Mouse (Mus musculus) hindbrain, embryonic 12.5 days (tissue): Measurements from ENCODE around the gene 1600014C10Rik. TPM values are rescaled to one million over a fixed set of nuclear protein-coding genes. Genes with fewer than 3 reads are reported as not detected.
A peak's percentile ranks its signal among the peaks of the same experiment; 100 is the strongest.

Source experiments
- ATAC-seq: fragments of 200-750 bp; cut with Nextera tagmentation; 2 replicates; pipeline ENCODE4 v1.8.0; 2017; ENCODE audit warnings: moderate TSS enrichment; ENCODE audit not compliant: low FRiP score
- H3K27ac ChIP-seq: fragments of 300-500 bp; sonication (generic); 2 replicates; pipeline ENCODE4 v1.5.1; 2016; ENCODE audit warnings: mild to moderate bottlenecking
- H3K27me3 ChIP-seq: fragments of 300-500 bp; sonication (generic); 2 replicates; pipeline ENCODE4 v1.6.1; 2016; ENCODE audit warnings: mild to moderate bottlenecking
- H3K36me3 ChIP-seq: fragments of 300-500 bp; sonication (generic); 2 replicates; pipeline ENCODE4 v1.6.1; 2016; ENCODE audit warnings: mild to moderate bottlenecking
- H3K4me1 ChIP-seq: fragments of 300-500 bp; sonication (generic); 2 replicates; pipeline ENCODE4 v1.6.1; 2016
- H3K4me2 ChIP-seq: fragments of 300-500 bp; sonication (generic); replicated peaks from 2 replicates; pipeline ENCODE4 v1.6.1; 2016; ENCODE audit warnings: mild to moderate bottlenecking
- H3K4me3 ChIP-seq: fragments of 300-500 bp; sonication (generic); 2 replicates; pipeline ENCODE4 v1.5.1; 2016; ENCODE audit warnings: mild to moderate bottlenecking
- H3K9ac ChIP-seq: fragments of 300-500 bp; sonication (generic); 2 replicates; pipeline ENCODE4 v1.6.1; 2016; ENCODE audit warnings: mild to moderate bottlenecking, moderate library complexity
- H3K9me3 ChIP-seq: fragments of 300-500 bp; sonication (generic); replicated peaks from 2 replicates; pipeline ENCODE4 v1.6.1; 2016; ENCODE audit warnings: mild to moderate bottlenecking
- WGBS: fragments of 180-500 bp; shearing (Covaris S2); methylation state at CpG from one replicate; pipeline ENCODE4 v1.1.7; 2016; 5-methylcytosine and 5-hydroxymethylcytosine counted together
- polyA plus RNA-seq: library from polyadenylated mRNA; unstranded; fragments of >200 nt; fragmentation: Nextera tagmentation; extraction: Ambion mirVana; gene quantifications from 2 replicates; pipeline ENCODE4 v1.2.1, GENCODE M21; 2016

Gene 1600014C10Rik
- polyA plus RNA-seq, 1 experiment from 2014 or later: 22.3 TPM

GRCm38 (mm10) chr7:38187796-38188195 lies 4.8 kb downstream of the 1600014C10Rik start:
- H3K4me2 ChIP-seq: no peak overlapping the region
- no peak overlapping the region for H3K4me3 ChIP-seq
- H3K9ac ChIP-seq: no peak overlapping the region
- H3K36me3 ChIP-seq: peaks cover 9% of the 10 kb centered on the region; the same call in 1 of the 2 replicates
- 0 out of 2 replicates have a peak, but pooled peaks cover 3% of the 10 kb centered on the region for H3K9me3 ChIP-seq
- 83% methylated on average over 4 of the region's 4 CpGs for WGBS
- H3K27me3 ChIP-seq: no peaks in the 10 kb centered on the region
- no peak for ATAC-seq
- H3K27ac ChIP-seq: no peak overlapping the region
- H3K4me1 ChIP-seq: peaks cover 11% of the 10 kb centered on the region

- Histone ChIP-seq H3K27ac (no peak overlapping the region), H3K9ac (no peak overlapping the region), H3K4me3 (no peak overlapping the region), H3K27me3 (no peaks in the 10 kb centered on the region), H3K4me1 (peaks cover 6% of the 10 kb centered on the region; the same call in 1 of the 2 replicates), H3K36me3 (peaks cover 9% of the 10 kb centered on the region; the same call in 1 of the 2 replicates), H3K9me3 (0 out of 2 replicates have a peak, but pooled peaks cover 3% of the 10 kb centered on the region), H3K4me2 (no peak overlapping the region)
- 92% methylated on average over 8 of the region's 8 CpGs for WGBS
- ATAC-seq: no peak
These were observed 5.5 kb downstream of the 1600014C10Rik start for GRCm38 (mm10) chr7:38188281-38189075.

- peaks cover 2% of the 10 kb centered on the region; the same call in 1 of the 2 replicates for H3K4me1 ChIP-seq
- H3K4me2 ChIP-seq: no peak overlapping the region
- H3K9me3 ChIP-seq: 0 out of 2 replicates have a peak, but pooled peaks cover 3% of the 10 kb centered on the region
- H3K4me3 ChIP-seq: no peak overlapping the region
- no peaks in the 10 kb centered on the region for H3K27me3 ChIP-seq
- no peak overlapping the region for H3K9ac ChIP-seq
- H3K36me3 ChIP-seq: peaks cover 9% of the 10 kb centered on the region; the same call in 1 of the 2 replicates
- no peak overlapping the region for H3K27ac ChIP-seq
- ATAC-seq: no peak
- 85% methylated on average over 15 of the region's 15 CpGs for WGBS
These were observed 6.3 kb downstream of the 1600014C10Rik start for GRCm38 (mm10) chr7:38189136-38189982.

- Histone ChIP-seq H3K27ac (no peak overlapping the region), H3K4me3 (no peak overlapping the region), H3K9ac (no peak overlapping the region), H3K9me3 (0 out of 2 replicates have a peak, but pooled peaks cover 3% of the 10 kb centered on the region), H3K36me3 (peaks cover 9% of the 10 kb centered on the region; the same call in 1 of the 2 replicates), H3K27me3 (no peaks in the 10 kb centered on the region), H3K4me2 (no peak overlapping the region), H3K4me1 (no peaks in the 10 kb centered on the region)
- 91% methylated on average over 8 of the region's 8 CpGs for WGBS
- no peak for ATAC-seq
These were observed 7.2 kb downstream of the 1600014C10Rik start for GRCm38 (mm10) chr7:38190056-38190835.

GRCm38 (mm10) chr7:38191146-38191545 lies 8.1 kb downstream of the 1600014C10Rik start:
- WGBS: 56% methylated on average over 8 of the region's 8 CpGs
- H3K27me3 ChIP-seq: no peaks in the 10 kb centered on the region
- H3K4me2 ChIP-seq: no peak overlapping the region
- no peak overlapping the region for H3K27ac ChIP-seq
- ATAC-seq: no peak
- no peak overlapping the region for H3K9ac ChIP-seq
- H3K4me1 ChIP-seq: no peaks in the 10 kb centered on the region
- no peak overlapping the region for H3K4me3 ChIP-seq
- H3K36me3 ChIP-seq: peaks cover 9% of the 10 kb centered on the region; the same call in 1 of the 2 replicates
- 0 out of 2 replicates have a peak, but pooled peaks cover 3% of the 10 kb centered on the region for H3K9me3 ChIP-seq

GRCm38 (mm10) chr7:38191571-38191970 lies 8.6 kb downstream of the 1600014C10Rik start:
- 0 out of 2 replicates have a peak, but pooled peaks cover 3% of the 10 kb centered on the region for H3K9me3 ChIP-seq
- ATAC-seq: no peak
- no peak overlapping the region for H3K9ac ChIP-seq
- H3K36me3 ChIP-seq: peaks cover 9% of the 10 kb centered on the region; the same call in 1 of the 2 replicates
- no peak overlapping the region for H3K4me3 ChIP-seq
- WGBS: 39% methylated on average over 10 of the region's 10 CpGs
- H3K4me1 ChIP-seq: no peaks in the 10 kb centered on the region
- H3K27me3 ChIP-seq: no peaks in the 10 kb centered on the region
- H3K27ac ChIP-seq: no peak overlapping the region
- H3K4me2 ChIP-seq: no peak overlapping the region

- no peak overlapping the region for H3K9ac ChIP-seq
These were observed 17.0 kb downstream of the 1600014C10Rik start for GRCm38 (mm10) chr7:38199907-38200605.

GRCm38 (mm10) chr7:38200606-38201289 lies 17.7 kb downstream of the 1600014C10Rik start:
- peak; percentile 91 for ATAC-seq
- H3K4me1 ChIP-seq: peaks cover 5% of the 10 kb centered on the region; the same call in 1 of the 2 replicates
- peak overlapping the region; percentile 3; the same call in 1 of the 2 replicates for H3K9ac ChIP-seq
- H3K9me3 ChIP-seq: no peaks in the 10 kb centered on the region; the same call in 1 of the 2 replicates
- WGBS: 4% methylated on average over 28 of the region's 28 CpGs
- peak overlapping the region; percentile 20 for H3K4me3 ChIP-seq
- H3K36me3 ChIP-seq: no peaks in the 10 kb centered on the region
- H3K27ac ChIP-seq: no peak overlapping the region
- no peaks in the 10 kb centered on the region for H3K27me3 ChIP-seq
- H3K4me2 ChIP-seq: peak overlapping the region; percentile 52

More at GRCm38 (mm10) chr7:38199907-38200605, 17.0 kb downstream of the 1600014C10Rik start:
- ATAC-seq: no peak
- Histone ChIP-seq H3K4me3 (no peak overlapping the region), H3K36me3 (no peaks in the 10 kb centered on the region), H3K4me2 (peak overlapping the region; percentile 52), H3K9me3 (no peaks in the 10 kb centered on the region; the same call in 1 of the 2 replicates), H3K27me3 (no peaks in the 10 kb centered on the region), H3K27ac (no peak overlapping the region), H3K4me1 (peaks cover 5% of the 10 kb centered on the region; the same call in 1 of the 2 replicates)
- 68% methylated on average over 8 of the region's 8 CpGs for WGBS

GRCm38 (mm10) chr7:38201290-38201658 lies 18.3 kb downstream of the 1600014C10Rik start:
- Histone ChIP-seq H3K4me3 (no peak overlapping the region), H3K36me3 (no peaks in the 10 kb centered on the region), H3K4me1 (peaks cover 5% of the 10 kb centered on the region; the same call in 1 of the 2 replicates), H3K9ac (no peak overlapping the region), H3K27me3 (no peaks in the 10 kb centered on the region), H3K27ac (no peak overlapping the region), H3K4me2 (peak overlapping the region; percentile 52; the same call in 1 of the 2 replicates), H3K9me3 (no peaks in the 10 kb centered on the region; the same call in 1 of the 2 replicates)
- WGBS: 43% methylated on average over 3 of the region's 3 CpGs
- ATAC-seq: no peak

DNA sequence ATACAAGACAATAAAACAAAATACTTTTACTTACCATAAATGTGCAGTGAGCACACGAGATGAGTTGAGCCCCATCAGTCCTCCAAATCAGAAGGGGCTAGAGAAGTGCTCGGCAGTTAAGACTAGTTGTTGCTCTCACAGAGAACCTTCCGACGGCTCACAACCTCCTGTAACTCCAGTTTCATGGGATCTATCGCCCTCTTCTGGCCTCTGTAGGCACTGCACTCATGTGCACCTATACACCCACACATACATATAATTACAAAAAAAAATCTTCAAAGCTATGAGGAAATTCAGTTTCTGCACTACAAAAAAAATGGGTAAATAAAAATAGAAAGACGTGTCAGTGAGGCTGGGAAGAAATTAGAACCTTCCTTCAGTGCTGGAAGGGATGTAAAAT lies 21.3 kb downstream of the 1600014C10Rik start:
- H3K36me3 ChIP-seq: no peaks in the 10 kb centered on the region
- H3K9me3 ChIP-seq: no peaks in the 10 kb centered on the region; the same call in 1 of the 2 replicates
- H3K27me3 ChIP-seq: no peaks in the 10 kb centered on the region
- H3K27ac ChIP-seq: no peak overlapping the region
- no peak overlapping the region for H3K9ac ChIP-seq
- no peak for ATAC-seq
- 88% methylated on average over 6 of the region's 6 CpGs for WGBS
- H3K4me3 ChIP-seq: no peak overlapping the region
- H3K4me1 ChIP-seq: peaks cover 5% of the 10 kb centered on the region; the same call in 1 of the 2 replicates
- no peak overlapping the region for H3K4me2 ChIP-seq
